Mouse (Mus musculus): Measurements from ENCODE around the gene St3gal5.

The St3gal5 gene

DNA sequence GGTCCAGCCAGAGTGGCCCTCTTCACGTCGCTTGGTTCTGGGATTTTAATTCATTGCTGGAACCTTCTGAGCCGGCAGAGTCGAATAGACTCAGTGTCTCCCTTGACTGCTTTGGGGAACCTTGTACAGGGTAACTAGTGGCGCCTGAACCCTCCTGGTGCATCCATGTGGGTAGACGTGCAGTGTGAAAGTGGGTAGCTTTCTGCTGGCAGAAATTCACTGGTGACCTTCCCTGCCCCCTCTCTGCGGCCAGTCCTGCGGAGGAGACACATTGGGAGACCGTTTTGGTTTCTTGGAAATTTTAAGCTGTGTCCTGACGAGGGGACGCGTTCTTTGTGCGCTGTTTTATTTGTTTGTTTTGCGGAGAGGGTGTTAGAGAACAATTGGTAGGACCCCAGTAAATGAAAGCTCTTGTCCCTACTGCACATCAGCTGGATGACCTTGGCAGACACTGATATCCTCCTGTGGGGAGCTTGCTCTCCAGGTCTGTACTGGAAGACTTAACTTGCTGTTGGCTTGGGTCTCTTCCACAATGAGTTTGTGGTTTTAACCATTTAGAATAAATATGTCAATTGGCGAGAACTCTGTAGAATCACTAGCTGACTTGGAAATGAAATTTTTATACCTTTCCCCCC is 746 bp downstream of the St3gal5 start:
- no peak for DNase-seq (ENCODE audit: low spot score)

DNA sequence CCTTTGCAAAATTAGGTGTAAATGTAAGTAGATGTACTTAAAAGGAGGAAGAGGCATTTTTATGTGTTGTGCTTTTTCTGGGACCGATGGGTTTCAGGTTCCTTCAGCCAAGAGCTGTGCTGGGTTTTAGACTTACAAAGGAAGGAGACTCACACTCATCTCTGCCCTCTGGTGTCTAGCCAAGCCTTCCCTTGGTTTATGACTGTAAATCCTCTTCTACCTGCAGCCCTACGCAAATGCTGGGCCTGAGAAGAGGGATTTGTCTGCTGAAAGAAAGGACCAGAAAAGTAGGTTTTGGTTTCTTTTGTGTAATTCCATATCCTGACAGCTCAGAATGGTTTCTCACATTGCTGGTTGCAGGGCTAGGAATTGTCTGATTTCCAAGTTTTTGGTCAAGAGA is 1.3 kb downstream of the St3gal5 start:
- no peak for DNase-seq (ENCODE audit: low spot score)

DNA sequence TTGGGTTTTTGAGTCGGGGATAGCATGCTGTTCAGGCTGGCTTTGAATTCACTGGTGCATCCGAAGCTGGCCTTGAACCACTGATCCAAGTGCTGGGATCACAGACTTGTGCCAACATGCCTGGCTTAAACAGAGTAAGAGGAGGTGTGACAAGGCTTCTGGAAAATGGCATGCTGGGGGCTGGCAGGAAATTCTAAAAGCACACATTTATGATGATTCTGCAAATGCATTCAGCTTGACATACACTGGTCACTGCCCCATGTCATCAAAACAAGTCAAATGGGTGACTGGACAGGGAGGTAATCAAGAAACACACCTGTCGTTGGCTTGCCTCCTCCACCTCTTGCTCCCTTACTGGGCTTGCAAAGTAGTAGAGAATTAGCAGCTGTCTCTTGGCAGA is 1.9 kb downstream of the St3gal5 start:
- DNase-seq (ENCODE audit: low spot score) = no peak

DNA sequence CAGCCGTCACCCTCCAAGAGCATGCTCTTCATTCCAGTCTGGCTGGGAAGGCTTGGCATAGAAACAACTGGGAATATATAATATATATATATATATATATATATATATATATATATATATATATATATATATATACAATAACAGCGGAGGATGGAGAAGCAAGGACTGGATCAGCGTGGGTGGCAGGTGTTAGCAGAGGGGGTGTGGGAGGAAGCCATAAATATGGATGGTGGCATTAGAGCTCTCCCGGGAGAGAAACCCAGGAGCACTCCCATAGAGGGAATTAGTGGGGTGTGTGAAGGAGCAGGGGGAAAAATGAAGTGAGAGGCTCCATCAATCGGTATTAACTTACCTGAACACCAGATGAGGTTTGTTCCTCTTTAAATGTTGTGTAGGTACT is 2.8 kb downstream of the St3gal5 start:
- no peak for DNase-seq (ENCODE audit: low spot score)

DNA sequence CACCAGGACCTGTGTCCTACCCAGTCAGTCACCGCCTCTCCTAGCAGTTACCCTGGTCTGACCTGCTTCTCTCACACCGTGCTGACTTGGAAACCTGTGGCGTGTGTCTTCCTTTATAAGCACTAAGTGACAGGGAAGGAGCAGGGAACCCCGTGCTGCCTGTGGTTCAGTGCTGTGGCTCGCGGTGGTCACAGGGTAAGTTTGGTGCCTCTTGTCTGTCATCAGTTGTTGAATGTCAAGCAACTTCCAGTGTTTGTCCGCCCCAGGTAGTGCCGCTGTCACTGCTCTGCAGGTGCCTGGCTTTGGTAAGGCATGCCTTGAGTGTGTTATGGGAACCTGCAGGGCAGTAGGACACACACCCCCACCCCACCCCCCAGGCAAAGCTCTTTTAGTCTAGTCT is 3.5 kb downstream of the St3gal5 start:
- DNase-seq (ENCODE audit: low spot score) = no peak

DNA sequence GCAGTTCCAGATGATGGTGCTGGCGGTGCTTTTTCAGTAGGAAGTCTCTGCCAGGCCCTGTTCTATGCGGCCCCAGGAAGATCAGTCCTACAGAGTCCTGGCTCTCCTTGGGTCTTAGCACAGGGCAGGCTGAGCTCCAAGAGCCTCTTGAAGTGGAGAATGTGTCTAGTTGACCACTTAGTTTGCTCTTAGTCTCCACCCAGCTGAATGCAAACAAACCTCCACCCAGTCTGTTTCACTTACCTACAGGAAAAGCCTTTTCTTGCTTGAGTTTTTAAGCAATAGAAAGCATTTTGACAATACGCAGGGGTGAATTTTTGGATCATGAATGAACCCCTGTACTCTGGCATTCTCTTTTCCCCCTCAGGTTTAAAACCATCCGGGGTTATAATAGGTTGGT is 4.0 kb downstream of the St3gal5 start:
- no peak for DNase-seq (ENCODE audit: low spot score)

DNA sequence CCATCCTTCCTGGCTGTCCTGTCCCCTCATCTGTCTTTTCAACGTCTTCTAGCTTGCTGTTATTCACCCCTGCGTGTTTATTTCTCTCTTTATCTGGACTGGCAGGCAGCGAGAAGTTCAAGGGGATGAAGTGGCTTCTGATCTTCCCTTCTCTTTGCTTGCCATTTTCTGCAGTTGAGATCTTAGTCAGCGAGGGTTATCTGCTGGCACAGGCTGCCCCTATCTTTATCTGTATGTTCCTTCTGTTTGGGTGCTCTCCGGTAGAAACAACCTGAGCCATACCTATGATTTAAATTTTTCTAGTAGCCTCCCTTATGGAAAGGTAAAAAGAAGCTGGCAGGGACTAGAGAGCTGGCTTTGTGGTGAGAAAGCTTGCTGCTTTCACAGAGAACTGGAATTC is 4.7 kb downstream of the St3gal5 start:
- no peak for DNase-seq (ENCODE audit: low spot score)

DNA sequence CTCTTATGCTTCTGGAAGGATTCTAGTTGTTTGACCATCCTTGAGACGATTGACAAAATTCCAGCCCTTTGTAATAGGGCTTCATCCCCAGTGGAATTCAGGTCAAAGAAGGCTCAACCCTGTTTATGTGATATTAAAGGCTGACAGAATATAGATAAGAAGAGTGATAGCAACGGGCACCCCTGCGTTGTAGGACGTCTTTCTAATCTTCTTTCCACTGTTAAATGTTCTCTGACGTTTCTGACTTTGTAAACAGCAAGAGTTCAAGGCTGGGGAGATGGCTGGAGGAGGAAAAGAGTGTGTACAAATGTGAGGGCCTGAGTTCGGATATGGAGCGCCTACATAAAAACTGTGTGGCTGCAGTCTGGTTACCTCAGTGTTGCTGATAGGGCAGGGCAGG is 7.1 kb downstream of the St3gal5 start:
- no peak for DNase-seq (ENCODE audit: low spot score)

DNA sequence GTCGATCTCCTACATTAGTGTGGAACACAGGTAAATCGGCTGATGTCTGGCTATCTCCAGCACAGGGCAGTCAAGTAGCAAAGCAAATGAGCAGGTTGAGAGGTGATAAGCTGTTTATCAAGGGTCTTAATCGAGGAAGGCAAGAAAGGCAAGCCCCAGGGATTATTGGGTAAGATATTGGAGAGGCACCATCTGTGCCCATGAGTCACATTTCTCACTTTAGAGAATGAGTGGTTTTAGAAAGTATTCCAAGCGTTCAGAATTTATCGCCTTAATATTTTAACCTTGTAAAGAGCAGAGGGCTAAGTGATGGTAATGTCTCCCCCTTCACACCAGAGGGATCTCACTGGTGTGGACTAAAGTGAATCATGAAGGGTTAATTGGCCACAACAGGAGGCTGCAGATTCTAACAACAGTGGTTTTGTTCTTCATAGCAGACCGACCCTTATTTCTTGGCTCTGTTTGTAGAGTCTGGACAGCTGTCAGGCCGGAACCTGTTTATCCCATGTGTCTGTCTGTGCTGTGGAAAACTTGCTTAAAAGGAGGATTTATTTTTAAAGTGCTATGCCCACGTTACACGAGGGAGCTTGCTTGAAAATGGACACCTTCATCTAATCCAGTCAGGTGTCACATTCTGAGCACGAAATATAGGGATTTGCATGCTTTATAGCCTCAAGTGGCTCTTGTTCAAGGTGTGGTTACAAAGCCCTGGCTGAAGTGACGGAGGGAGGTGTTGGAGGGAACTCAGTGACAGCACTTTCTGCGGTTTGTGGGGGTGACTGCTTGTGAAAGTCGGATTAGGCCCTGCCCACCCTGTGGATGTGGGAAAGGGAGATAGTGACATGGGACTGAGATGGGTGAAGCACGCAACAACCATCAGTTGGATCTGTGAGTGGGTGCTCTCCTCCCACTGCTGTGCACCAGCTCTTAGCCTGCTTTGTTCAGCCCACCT is 11.8 kb downstream of the St3gal5 start:
- DNase-seq (ENCODE audit: low spot score) = no peak

DNA sequence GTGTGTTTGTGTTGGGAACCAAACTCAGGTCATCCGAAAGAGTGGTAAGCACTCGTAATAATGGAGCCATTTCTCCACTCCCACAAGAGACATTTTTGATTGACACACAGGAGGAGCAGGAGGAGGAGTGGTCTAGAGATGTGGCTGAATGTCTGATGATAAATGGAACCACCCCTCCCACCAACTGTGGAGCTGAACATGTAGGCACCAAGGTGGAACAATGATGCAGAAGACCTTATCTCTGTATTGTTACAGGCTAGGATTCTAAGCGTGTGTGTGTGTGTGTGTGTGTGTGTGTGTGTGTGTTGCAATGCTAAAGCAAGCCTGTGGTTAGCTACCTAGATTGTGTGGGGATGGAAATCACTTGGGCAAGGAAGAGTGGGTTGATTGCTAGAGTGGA is 13.2 kb downstream of the St3gal5 start:
- DNase-seq (ENCODE audit: low spot score) = no peak

DNA sequence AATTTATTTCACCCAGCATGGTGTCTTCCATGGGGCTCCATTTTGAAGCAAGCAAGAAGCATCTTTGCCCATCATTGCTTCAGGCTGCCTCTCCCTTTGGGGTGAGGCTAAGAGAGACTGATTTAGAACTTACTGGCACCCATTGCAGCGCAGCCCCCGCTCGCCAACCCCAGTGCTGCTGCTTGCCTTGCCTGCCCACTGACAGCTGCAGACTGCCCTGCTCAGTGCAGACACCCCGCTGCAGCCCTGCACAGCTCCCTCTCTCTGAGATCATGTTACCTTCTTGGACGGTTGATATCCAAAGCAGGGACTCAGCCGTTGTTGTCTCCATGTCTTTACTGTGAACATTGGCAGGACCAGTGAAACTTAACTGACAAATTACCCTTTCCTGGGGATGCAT is 15.2 kb downstream of the St3gal5 start:
- DNase-seq (ENCODE audit: low spot score) = no peak

DNA sequence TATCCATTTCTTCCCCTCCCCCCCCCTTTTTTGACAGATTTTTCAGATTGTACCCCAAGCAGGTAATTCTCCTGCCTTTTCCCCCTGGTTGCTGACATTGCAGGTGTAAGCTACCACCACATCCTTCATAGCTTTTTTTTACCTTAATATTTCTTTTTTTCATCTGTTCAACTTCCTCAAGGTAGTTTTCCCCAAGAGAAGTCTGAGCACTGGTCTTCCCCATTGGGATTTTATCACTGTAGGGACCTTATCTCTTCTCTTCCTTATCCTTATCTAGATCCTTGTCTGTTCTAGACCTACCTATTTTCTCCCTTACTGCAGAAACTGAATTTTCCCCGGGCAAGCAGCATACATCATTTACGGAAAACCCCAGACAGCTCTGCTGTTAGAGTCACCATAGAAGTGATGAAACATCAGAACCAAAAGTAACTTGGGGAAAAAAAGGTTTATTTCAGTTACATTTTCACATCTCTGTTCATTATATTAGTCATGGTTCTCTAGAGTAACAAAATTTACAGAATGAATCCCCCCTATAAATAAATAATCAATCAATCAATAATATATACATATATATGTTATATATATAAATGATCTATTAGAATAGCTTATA is 15.8 kb downstream of the St3gal5 start:
- no peak for DNase-seq (ENCODE audit: low spot score)

DNA sequence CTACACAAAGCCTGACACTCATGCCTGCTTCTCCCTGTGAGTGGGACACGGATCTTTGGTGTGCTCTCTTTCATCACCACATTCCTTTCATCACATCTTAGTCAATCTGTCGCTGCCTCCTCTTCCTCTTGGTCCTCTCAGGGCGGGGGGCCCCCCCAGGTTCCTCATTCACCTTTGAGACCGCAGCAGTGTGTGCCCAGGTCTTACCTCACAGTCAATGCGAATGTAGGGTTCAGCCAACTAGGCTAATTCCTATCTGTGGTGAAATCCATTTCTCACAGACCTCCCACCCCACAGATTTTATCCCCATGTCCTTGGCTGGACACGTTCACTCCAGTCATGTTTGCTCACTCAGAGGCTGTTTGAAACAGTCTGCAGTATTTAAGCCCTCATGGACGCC is 17.5 kb downstream of the St3gal5 start:
- DNase-seq (ENCODE audit: low spot score) = no peak

DNA sequence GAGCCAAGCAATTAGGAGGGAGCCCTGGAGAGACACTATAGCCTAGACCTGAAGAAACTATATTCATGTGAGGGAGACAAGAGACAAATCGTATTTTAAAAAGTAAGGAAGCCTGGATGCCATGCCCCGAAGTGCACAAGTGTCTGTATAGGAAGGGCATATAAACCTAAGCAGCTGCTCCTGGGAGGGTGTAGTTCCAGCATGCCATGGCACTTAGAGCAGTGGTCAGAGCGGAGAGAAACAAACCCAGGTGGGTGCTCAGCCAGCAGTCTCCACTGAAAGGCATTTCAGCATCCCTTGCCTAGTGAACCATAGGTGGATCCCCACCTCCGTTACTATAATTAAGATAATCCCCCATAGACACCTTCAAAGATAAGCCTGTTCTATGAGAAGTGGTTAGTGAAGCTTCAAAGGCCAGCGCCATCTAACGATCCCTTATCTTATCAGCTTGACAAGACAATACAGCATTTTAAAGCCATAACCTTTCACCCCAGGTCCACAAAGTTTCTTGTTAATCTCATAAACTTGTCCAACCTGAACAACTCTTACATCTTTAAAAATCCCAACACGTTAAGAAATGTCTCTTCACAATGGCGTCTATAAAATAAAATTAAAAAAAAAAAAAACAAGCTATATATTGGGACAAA is 20.1 kb downstream of the St3gal5 start:
- DNase-seq (ENCODE audit: low spot score) = no peak

DNA sequence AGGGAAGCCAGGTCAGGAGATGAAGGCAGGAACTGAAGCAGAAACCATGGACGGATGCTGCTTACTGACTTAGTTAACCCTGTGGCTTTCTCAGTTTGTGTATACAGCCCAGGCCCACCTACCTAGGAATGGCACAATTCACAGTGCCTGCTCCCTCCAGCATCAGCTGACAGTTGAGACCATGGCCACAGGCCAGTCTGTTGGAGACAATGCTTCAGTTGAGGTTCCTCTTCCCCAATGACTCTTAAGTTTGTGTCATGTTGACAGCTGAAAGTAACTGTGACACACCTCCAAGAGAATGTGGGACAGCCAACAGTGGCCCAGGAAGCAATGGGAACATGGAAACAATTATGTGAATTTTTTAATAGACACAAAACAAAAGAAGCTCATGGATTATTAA is 22.5 kb downstream of the St3gal5 start:
- no peak for DNase-seq (ENCODE audit: low spot score)

DNA sequence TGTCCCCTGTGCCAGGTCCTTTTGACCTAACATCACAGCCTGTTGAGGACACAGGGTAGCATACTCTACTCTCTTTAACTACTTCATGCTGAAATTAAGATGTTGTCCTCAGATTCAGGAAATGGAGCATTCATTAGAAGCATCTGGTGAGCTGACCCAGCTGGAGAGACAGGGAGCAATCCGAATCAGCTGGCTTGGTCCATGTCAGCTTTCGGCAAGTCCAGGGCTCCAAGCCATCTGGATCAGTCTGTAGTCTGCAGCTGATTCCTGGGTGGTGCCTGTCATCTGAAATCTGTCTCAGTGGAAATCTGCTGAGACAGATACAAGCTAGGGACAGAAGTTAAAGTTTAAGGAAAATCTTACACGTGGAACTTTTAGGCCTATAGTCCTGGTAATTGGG is 23.9 kb downstream of the St3gal5 start:
- DNase-seq (ENCODE audit: low spot score) = no peak

DNA sequence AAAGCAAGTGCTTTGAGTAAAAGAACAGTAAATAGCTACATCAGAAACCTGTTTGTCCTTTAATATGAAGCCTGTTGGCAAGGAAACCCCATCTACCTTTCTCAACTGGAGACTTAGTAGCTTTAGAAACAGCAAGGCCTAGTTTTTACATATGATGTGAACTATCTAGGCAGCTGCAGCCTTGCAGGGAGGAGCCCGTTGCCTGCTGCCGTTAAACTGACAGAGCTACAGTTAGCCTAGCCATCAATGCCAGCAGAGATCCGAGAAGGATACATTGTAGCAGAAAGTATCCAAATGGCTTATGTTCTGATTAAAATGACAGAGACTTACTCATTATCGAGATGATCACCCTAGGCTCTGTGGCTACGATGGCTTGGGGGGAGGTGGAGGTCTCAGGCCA is 25.1 kb downstream of the St3gal5 start:
- DNase-seq (ENCODE audit: low spot score) = no peak

DNA sequence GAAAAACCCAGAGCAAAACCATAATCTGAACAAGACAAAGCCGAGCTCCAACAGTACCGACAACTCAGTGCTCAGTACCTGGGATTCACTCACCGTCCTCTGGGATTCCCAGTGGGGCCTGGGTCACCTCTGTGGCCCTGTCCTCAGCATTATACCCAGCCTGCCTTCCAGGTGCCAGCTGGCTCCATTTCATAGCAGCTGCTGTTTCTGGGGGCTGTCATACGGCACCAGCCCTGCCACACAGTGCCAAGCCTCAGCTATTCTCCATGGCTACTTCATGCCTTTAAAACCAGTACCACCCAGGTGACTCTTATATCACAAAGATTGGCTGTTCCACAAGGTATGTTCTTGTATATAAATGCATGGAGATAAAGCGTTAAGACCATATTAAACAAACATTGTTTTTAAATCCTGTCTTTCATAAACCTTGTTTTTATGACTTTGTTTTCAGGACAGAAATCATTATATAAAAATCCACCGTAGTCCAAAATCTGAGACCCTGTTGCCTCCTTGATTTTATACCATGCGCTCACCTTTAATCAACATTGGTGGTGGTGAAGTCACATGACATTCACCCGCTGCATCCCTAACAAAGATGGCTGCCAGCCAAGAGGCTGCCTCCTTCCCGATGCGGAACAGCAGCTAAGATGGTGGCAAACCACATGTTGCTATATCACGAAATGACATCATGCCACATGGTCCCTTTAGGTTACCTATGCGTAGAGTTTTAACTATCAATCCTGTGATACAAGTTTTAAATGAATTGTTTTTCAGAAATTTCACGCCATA is 27.1 kb downstream of the St3gal5 start:
- DNase-seq (ENCODE audit: low spot score) = no peak

DNA sequence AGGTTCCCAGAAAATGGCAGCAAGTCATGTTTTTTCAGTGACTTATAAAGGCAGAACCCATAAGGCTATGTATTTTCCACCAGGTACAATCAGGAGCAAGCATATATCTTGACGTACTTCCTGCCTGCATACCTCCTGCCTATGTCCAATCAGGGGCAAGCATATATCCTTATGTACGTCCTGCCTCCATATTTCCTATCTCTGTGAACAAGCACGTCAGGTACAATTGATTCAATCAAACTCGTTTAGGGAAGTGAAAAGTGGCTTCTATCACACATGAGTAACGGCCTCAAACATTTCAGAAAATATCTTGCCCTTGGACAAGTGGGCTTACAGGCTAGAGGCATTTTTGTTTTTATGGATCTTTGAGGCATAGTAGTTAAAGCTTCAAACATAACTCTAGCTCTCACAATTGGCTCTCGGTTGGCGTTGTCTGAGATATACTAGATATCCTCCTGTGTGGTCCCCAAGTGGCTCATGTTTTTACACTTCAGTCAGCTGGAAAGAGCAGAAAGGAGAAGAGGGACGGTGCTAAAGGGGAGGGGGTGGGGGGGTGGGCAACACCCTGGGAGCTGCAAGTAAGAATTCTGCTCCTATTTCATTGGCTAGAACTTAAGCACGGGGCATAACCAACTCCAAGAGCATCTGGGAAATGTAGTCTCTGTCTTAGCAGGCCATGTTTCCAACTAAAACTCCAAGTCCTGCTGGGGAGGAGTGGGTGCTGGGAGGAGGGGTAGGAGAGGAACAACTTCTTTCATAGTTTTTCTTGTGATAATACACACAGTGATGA is 28.9 kb downstream of the St3gal5 start:
- no peak for DNase-seq (ENCODE audit: low spot score)

DNA sequence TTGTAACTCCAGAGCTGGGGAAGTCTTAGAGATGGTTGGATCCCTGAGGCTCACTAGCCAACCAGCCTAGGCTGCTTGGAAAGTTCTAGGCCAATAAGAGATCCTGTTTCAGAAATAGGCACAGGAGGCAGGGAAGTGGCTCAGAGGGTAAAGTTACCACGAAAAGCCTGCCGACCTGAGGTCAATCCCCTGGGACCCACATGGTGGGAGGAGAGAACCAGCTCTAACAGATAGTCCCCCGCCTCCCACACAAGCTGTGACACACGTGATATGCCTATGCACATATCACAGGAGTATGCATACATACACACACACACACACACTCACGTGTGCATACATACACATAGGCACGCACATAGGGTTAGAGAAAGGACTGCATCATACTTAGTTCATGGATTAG is 32.7 kb downstream of the St3gal5 start:
- DNase-seq (ENCODE audit: low spot score) = no peak

DNA sequence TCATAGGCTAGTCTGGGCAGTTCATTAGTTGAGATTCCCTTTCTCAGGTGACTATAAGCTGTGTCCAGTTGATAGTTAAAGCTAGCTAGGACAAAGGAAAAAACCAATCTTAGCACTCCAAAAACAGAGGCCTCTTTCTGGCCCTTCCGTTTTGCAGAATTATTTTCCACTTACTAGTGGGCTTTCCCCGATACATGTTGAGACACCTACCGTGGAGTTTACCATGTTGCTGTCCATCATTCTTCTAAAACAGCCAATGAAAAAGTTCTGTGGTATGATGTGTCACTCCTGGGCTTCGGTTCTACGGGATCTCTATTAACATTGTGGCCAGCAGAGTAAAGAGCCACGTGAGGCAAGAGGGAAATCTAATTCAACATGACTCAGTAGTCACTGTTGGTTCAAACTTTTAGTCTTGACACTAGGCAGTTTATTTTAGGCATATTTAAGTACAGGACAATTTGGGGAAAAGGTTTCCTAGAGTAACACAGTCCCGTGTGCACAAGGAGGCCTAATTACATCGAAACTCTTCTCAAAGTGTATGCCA is 35.4 kb downstream of the St3gal5 start:
- DNase-seq (ENCODE audit: low spot score) = no peak
